Mouse (Mus musculus) heart, embryonic 13.5 days (tissue): ENCODE data around the gene Jrkl. TPM values are rescaled to one million over a fixed set of nuclear protein-coding genes. Genes with fewer than 3 reads are reported as not detected.

ENCODE experiments used
- ATAC-seq: fragments of 200-750 bp; cut with Nextera tagmentation; 2 replicates; pipeline ENCODE4 v1.8.0; 2017; ENCODE audit warnings: moderate TSS enrichment; ENCODE audit not compliant: insufficient number of reproducible peaks, low FRiP score, low TSS enrichment; ENCODE audit errors: extremely low read depth
- H3K27ac ChIP-seq: fragments of 300-500 bp; sonication (generic); replicated peaks from 2 replicates; pipeline ENCODE4 v1.5.1; 2015; ENCODE audit warnings: moderate library complexity, mild to moderate bottlenecking, inconsistent platforms
- H3K27me3 ChIP-seq: fragments of 300-500 bp; sonication (generic); replicated peaks from 2 replicates; pipeline ENCODE4 v1.6.1; 2015; ENCODE audit warnings: mild to moderate bottlenecking, inconsistent platforms
- H3K36me3 ChIP-seq: fragments of 300-500 bp; sonication (generic); 2 replicates; pipeline ENCODE4 v1.6.1; 2015; ENCODE audit warnings: mild to moderate bottlenecking, inconsistent platforms
- H3K4me1 ChIP-seq: fragments of 300-500 bp; sonication (generic); 2 replicates; pipeline ENCODE4 v1.6.1; 2015; ENCODE audit warnings: inconsistent platforms
- H3K4me2 ChIP-seq: fragments of 300-500 bp; sonication (generic); 2 replicates; pipeline ENCODE4 v1.6.1; 2015; ENCODE audit warnings: inconsistent platforms, mild to moderate bottlenecking, moderate library complexity
- H3K4me3 ChIP-seq: fragments of 300-500 bp; sonication (generic); 2 replicates; pipeline ENCODE4 v1.5.1; 2015; ENCODE audit warnings: moderate library complexity, mild to moderate bottlenecking, inconsistent platforms
- H3K9ac ChIP-seq: fragments of 300-500 bp; sonication (generic); 2 replicates; pipeline ENCODE4 v1.6.1; 2015; ENCODE audit warnings: inconsistent platforms, mild to moderate bottlenecking, moderate library complexity
- H3K9me3 ChIP-seq: fragments of 300-500 bp; sonication (generic); 2 replicates; pipeline ENCODE4 v1.6.1; 2016; ENCODE audit warnings: inconsistent platforms
- WGBS: fragments of 180-500 bp; shearing (Covaris S2); methylation state at CpG from one replicate; pipeline ENCODE4 v1.1.7; 2015; ENCODE audit warnings: mixed read lengths; 5-methylcytosine and 5-hydroxymethylcytosine counted together
- polyA plus RNA-seq: library from polyadenylated mRNA; unstranded; fragments of >200 nt; fragmentation: Nextera tagmentation; extraction: Ambion mirVana; gene quantifications from 2 replicates; pipeline ENCODE4 v1.2.1, GENCODE M21; 2015

Gene Jrkl
- polyA plus RNA-seq: 7.8 and 8.2 TPM in 2 replicates

DNA sequence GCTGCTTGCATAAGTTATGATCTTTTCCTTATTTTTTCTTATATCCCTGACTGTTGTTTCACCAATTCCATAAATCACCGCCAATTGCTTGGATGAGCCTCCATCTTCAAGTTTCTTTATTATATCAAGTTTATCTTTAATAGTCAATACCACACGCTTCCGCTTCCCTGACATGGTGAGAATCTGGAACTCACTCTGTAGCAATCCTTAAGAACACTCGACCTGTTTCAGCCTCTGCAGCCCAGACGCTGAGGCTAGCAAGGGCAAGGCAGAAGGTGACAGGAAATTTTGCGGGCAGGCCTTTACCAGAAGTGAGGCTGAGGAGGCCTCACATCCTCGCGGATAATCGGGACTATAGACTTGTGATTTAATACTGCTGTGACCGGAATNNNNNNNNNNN is at the start of gene Jrkl:
TSS of gene Jrkl (minus strand) at position 349 of the 400 bp plus-strand sequence.
- no peak for ATAC-seq
- H3K9me3 ChIP-seq: no peaks in the 10 kb centered on the region
- no peaks in the 10 kb centered on the region for H3K36me3 ChIP-seq
- peak within 1 kb of the TSS; percentile 87 for H3K9ac ChIP-seq
- H3K4me3 ChIP-seq: peak within 1 kb of the TSS; percentile 66
- WGBS: 5% methylated on average over 10 of the region's 10 CpGs
- peak within 1 kb of the TSS; percentile 78 for H3K4me2 ChIP-seq
- H3K27ac ChIP-seq: peak within 1 kb of the TSS; percentile 85
- no peaks in the 10 kb centered on the region for H3K27me3 ChIP-seq
- peaks cover 25% of the 10 kb centered on the region for H3K4me1 ChIP-seq

DNA sequence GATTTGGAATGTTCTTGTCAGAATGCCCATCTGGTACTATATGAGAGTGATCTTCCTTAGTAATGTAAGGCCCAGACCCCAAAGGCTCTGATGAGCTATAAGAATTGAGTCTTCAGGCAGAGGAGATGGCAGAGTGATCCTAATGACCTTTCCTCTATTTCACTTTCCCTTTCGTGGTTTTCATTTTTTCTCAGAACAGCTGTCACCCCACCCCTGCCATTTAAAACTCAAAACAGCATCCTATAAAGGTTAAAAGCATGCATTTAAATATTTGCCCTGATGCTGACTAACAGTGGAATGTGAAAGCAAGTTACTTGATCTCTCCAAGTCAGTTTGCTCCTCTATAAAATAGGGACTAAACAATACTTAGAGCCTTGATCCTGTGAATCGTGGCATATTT is 41.9 kb upstream of the Jrkl start:
- no peak for ATAC-seq
- WGBS: 60% methylated on average over 2 of the region's 2 CpGs
- no peaks in the 10 kb centered on the region for H3K4me1 ChIP-seq

DNA sequence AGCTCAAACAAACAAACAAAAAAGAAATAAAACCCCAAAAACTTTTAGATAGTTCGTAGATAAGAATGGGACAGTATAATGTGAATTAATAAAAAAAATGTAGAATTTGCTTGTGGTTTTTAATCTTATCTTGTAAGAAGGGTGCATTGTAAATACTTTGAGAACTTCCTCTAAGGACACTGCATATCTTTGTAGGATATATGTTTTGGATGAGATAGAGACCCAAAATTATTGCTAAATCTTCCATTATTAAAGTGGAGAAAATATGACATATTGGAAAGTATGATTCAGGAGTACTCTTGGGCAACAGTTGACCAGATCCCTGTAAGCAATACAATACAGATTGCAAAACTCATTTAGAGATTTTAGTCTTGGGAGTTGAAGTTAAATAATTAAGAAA is 27.6 kb upstream of the Jrkl start:
- WGBS: 74% methylated on average over 1 of the region's 1 CpGs
- Histone ChIP-seq H3K27me3 (no peaks in the 10 kb centered on the region), H3K9ac (no peak overlapping the region), H3K4me1 (no peaks in the 10 kb centered on the region), H3K27ac (no peak overlapping the region), H3K4me2 (no peak overlapping the region), H3K4me3 (no peak overlapping the region), H3K36me3 (peaks cover 18% of the 10 kb centered on the region), H3K9me3 (no peaks in the 10 kb centered on the region)
- no peak for ATAC-seq

More for the DNA sequence above, 41.9 kb upstream of the Jrkl start:
- Histone ChIP-seq H3K36me3 (0 out of 2 replicates have a peak, but pooled peaks cover 4% of the 10 kb centered on the region), H3K4me3 (no peak overlapping the region), H3K9me3 (no peaks in the 10 kb centered on the region), H3K27ac (no peak overlapping the region), H3K4me2 (no peak overlapping the region), H3K9ac (no peak overlapping the region), H3K27me3 (no peaks in the 10 kb centered on the region)

DNA sequence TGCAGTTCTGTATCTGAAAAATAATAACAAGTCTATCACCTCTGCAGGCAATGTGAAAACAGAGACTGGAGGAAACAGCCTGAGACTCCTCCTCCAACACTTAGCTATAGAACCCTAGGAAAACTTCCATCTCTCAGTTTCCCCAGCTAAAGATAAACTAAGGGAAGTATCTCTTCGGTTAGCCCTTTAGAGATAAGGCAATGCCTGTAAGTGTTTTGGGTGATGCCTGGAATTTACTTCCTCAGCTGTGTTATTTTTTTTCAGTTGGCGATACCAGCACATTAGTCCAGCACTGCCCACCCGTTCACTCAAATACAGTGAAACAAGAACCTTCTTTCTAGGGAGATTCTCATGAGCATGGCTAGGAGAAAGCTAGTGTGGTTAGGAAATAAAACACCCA is 15.4 kb upstream of the Jrkl start:
- H3K36me3 ChIP-seq: peaks cover 3% of the 10 kb centered on the region; the same call in 1 of the 2 replicates
- no peaks in the 10 kb centered on the region for H3K4me1 ChIP-seq
- no peak for ATAC-seq
- H3K27ac ChIP-seq: no peak overlapping the region
- no peak overlapping the region for H3K4me3 ChIP-seq
- 35% methylated on average over 3 of the region's 3 CpGs for WGBS
- H3K9ac ChIP-seq: no peak overlapping the region
- no peaks in the 10 kb centered on the region for H3K9me3 ChIP-seq
- no peak overlapping the region for H3K4me2 ChIP-seq
- H3K27me3 ChIP-seq: no peaks in the 10 kb centered on the region

DNA sequence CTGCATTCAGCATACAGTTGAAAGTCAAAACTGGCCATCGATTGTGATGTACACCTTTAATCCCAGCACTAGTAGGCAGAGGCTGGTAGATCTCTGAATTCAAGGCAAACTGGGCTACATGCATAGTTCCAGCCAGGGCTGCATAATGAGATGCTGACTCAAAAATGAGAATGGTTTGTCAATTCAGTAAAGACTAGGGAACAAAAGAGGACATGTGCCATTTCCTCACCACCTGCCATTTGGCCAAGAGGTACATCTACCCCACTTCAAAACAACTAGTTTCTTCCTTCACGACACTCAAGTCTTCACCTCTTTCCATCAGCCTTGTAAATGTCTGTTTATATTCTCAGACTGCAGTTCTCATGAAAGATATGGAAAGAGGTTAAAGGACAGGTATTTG is 12.5 kb upstream of the Jrkl start:
- H3K27ac ChIP-seq: no peak overlapping the region
- no peak overlapping the region for H3K9ac ChIP-seq
- ATAC-seq: no peak
- H3K36me3 ChIP-seq: peaks cover 6% of the 10 kb centered on the region
- H3K4me2 ChIP-seq: no peak overlapping the region
- 86% methylated on average over 2 of the region's 2 CpGs for WGBS
- no peaks in the 10 kb centered on the region for H3K4me1 ChIP-seq
- no peaks in the 10 kb centered on the region for H3K9me3 ChIP-seq
- H3K4me3 ChIP-seq: no peak overlapping the region
- no peaks in the 10 kb centered on the region for H3K27me3 ChIP-seq

DNA sequence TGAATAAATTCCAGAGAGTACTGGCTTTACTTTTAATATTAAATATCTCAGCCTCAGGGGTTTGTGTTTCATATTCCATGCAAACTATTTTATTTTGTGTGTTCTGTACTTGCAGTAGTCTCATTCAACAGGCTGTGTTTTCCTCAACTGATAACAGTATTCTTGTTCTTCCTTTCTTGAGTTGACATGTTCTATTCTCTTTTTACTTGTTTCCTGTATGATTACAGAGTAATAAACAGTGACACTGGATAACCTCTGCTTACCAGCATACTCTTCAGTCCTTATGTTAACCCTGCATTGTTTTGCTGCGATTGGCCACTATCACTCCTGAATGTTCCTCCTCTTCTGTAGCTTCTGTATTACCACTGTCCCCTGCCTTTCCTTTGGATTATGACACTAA is 11.1 kb upstream of the Jrkl start:
- Histone ChIP-seq H3K4me3 (no peak overlapping the region), H3K27me3 (no peaks in the 10 kb centered on the region), H3K4me2 (no peak overlapping the region), H3K27ac (no peak overlapping the region), H3K9ac (no peak overlapping the region), H3K9me3 (no peaks in the 10 kb centered on the region), H3K36me3 (peaks cover 15% of the 10 kb centered on the region), H3K4me1 (no peaks in the 10 kb centered on the region)
- WGBS: 69% methylated on average over 1 of the region's 1 CpGs
- no peak for ATAC-seq

DNA sequence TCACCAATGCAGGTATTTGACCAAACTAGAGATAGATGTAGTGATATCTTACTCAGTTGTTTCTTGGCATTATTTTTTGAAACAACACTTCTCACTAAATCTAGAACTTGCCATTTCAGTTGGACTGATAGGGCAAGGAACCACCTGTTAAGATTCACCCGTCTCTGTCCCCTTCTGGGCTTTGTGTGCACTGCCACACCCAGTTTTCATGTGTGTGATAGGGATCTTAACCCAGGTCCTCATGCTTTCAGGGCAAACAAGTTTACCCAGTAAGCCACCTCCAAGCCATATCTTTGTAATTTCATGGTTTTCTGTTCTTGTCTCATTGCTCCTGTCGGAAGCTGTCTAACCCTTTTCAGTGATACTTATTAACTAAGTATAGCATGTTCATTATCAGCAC is 5.6 kb upstream of the Jrkl start:
- Histone ChIP-seq H3K36me3 (peaks cover 12% of the 10 kb centered on the region), H3K4me1 (peaks cover 7% of the 10 kb centered on the region), H3K27me3 (no peaks in the 10 kb centered on the region), H3K9me3 (no peaks in the 10 kb centered on the region), H3K4me3 (no peak overlapping the region), H3K27ac (no peak overlapping the region), H3K9ac (no peak overlapping the region), H3K4me2 (no peak overlapping the region)
- ATAC-seq: no peak
- WGBS: 84% methylated on average over 2 of the region's 2 CpGs

DNA sequence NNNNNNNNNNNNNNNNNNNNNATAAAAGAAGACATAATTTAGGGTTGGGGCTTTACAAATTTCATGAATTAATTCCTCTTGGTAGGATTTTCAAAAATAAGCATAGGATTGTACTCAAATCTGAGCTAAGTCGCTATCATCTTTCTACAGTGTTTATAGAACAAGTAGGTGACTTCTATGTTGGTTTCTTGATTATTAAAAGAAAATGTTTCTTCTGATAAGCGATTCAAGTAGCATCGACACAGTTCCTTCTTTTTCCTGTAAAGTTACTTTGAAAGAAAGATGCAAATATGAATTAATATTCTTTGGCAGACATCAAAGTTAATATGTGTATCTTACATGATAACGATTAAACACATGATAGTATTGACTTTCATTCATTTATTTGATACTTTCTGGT is 2.5 kb upstream of the Jrkl start:
- Histone ChIP-seq H3K4me1 (peaks cover 25% of the 10 kb centered on the region), H3K4me2 (no peak overlapping the region), H3K27ac (no peak overlapping the region), H3K4me3 (no peak overlapping the region), H3K9me3 (no peaks in the 10 kb centered on the region), H3K9ac (no peak overlapping the region), H3K36me3 (peaks cover 8% of the 10 kb centered on the region; the same call in 1 of the 2 replicates), H3K27me3 (no peaks in the 10 kb centered on the region)
- ATAC-seq: no peak
- 88% methylated on average over 4 of the region's 4 CpGs for WGBS

DNA sequence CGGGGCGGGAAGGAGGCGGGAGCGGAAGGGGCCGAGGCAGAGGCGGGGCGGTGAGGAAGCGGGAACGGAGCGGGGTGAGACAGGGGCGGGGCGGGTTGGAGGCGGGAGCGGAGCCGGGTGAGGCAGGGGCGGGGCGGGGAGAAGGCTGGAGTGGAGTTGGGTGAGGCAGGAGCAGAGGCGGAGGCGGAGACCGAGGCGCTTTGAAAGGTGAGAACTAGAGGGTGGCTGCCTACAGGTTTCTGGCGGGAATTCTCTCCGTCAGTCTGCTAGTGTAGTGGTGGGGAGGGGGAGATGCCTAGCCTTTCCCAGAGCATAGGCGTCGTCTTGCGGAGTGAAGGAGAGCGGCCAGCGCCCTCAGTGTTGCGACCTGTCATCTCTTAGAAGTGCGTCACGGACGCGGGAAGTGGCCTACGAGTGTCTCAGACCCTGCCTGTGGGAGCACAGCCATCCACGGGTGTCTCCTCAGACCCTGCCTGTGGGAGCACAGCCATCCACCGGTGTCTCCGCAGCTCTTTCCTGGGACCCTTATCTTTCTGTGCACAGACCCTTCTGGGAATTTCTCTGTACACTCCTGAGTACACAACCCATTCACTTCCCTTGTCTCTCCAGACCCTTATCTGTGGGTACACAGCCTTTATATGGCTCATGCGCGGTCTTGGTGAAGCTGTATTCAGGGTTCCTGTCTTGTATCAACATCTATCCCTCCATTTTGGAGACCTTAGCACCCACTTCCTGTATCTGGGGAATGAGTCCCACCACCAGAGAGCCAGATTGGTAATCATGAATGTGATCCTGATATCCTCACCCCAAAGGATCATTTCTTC is 1.4 kb upstream of the Jrkl start, which contains the start of gene Ccdc82:
TSS of gene Ccdc82 (plus strand) at position 141 of the 824 bp plus-strand sequence.
- peak within 1 kb of the TSS; percentile 90 for H3K9ac ChIP-seq
- H3K4me1 ChIP-seq: peaks cover 25% of the 10 kb centered on the region
- 1% methylated on average over 29 of the region's 39 CpGs for WGBS
- H3K27ac ChIP-seq: peak within 1 kb of the TSS; percentile 85
- peak; percentile 97 for ATAC-seq
- H3K9me3 ChIP-seq: no peaks in the 10 kb centered on the region
- peak within 1 kb of the TSS; percentile 94 for H3K4me2 ChIP-seq
- no peaks in the 10 kb centered on the region for H3K27me3 ChIP-seq
- peak within 1 kb of the TSS; percentile 73 for H3K4me3 ChIP-seq
- peaks cover 1% of the 10 kb centered on the region; the same call in 1 of the 2 replicates for H3K36me3 ChIP-seq

DNA sequence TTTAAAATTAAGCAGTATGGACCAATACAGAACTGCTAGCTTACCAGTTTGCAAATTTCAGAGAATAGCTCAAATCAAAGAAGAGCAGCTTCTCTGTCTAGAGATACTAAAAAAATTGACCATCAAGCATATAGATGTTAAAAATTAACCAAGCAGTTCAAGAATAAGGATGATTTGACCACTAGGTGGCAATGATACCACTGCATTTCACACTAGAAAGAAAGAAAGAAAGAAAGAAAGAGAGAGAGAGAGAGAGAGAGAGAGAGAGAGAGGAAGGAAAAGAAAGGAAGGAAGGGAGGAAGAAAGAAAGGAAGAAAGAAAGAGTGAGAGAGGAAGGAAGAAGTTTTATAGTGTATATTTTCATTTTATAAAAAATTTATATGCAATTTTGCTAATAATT is 3.3 kb downstream of the Jrkl start:
- Histone ChIP-seq H3K4me3 (no peak overlapping the region), H3K36me3 (no peaks in the 10 kb centered on the region), H3K4me1 (peaks cover 20% of the 10 kb centered on the region), H3K9ac (no peak overlapping the region), H3K4me2 (no peak overlapping the region), H3K9me3 (no peaks in the 10 kb centered on the region), H3K27ac (no peak overlapping the region), H3K27me3 (no peaks in the 10 kb centered on the region)
- no peak for ATAC-seq

DNA sequence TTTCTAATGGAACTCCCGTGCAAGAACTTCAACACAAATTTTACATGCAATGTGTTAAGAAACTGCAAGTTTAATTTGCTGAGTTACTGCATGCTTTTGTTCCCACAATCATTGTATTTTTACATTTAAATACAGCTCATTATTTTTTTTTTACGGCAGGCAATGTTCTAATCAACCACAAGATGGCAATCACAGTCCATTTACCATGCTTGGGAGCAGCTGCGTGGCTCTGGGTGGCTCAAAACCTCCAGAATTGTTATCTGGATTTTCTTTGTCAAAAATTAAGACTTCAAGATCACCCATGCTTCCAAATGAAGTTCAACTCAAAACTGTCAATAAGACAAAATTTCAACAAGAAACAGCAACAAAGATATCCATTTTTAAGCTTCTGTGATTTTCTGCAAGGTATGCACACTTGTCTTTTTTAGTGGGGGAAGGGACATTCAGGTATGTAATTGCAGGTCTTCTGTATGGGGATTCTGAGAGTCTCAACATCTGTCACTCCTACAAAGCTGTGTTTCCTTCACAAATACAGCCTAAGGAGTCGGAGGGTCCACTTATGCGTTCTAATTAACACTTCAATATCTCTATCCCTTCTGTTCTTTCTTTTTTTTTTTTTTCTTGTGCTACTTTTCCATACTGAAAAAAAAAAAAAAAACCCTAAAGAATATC is 13.9 kb downstream of the Jrkl start:
- H3K27me3 ChIP-seq: no peaks in the 10 kb centered on the region
- no peak for ATAC-seq

More for the DNA sequence above, 13.9 kb downstream of the Jrkl start:
- Histone ChIP-seq H3K4me3 (no peak overlapping the region), H3K4me2 (no peak overlapping the region), H3K27ac (no peak overlapping the region), H3K36me3 (no peaks in the 10 kb centered on the region), H3K9ac (no peak overlapping the region), H3K9me3 (peaks cover 10% of the 10 kb centered on the region; the same call in 1 of the 2 replicates), H3K4me1 (peaks cover 2% of the 10 kb centered on the region; the same call in 1 of the 2 replicates)
- WGBS: 24% methylated on average over 5 of the region's 5 CpGs
